Mouse (Mus musculus) MEL (cell line): ENCODE data around the gene Ankrd16. TPM values are rescaled to one million over a fixed set of nuclear protein-coding genes. Genes with fewer than 3 reads are reported as not detected.

ENCODE experiments used
- DNase-seq: peaks from one replicate; pipeline ENCODE4 v3.0.0; 2011; ENCODE audit warnings: low read depth, low spot score
- H3K27ac ChIP-seq: 2 replicates; pipeline ENCODE4 v1.5.1; 2012; ENCODE audit warnings: low read depth, mild to moderate bottlenecking, control low read depth, low read length, moderate library complexity; ENCODE audit not compliant: control insufficient read depth
- H3K27me3 ChIP-seq, 2 experiments: fragments of 150-350 bp in 1 of 2; sonication (generic) in 1 of 2; 2 replicates each; pipeline ENCODE4 v1.6.1; 2012; ENCODE audit warnings: low read length in 2 of 2, mild to moderate bottlenecking in 2 of 2, improper control_type of control experiment in 1 of 2, moderate library complexity in 1 of 2; ENCODE audit not compliant: insufficient read depth in 2 of 2, control insufficient read depth in 1 of 2
- H3K36me3 ChIP-seq, 2 experiments: 2 replicates each; pipeline ENCODE4 v1.6.1; 2012 to 2014; ENCODE audit warnings: low read length in 2 of 2, improper control_type of control experiment in 1 of 2, inconsistent platforms in 1 of 2, mild to moderate bottlenecking in 1 of 2; ENCODE audit not compliant: insufficient read depth in 2 of 2, control insufficient read depth in 1 of 2
- H3K4me1 ChIP-seq, 2 experiments: fragments of 150-350 bp in 1 of 2; sonication (generic) in 1 of 2; 2 replicates each; pipeline ENCODE4 v1.6.1; 2012; ENCODE audit warnings: low read length in 2 of 2, improper control_type of control experiment in 1 of 2, mild to moderate bottlenecking in 1 of 2; ENCODE audit not compliant: insufficient read depth in 2 of 2, control insufficient read depth in 1 of 2
- H3K4me3 ChIP-seq, 2 experiments: fragments of 150-350 bp in 1 of 2; sonication (generic) in 1 of 2; 2 replicates each; pipeline ENCODE4 v1.5.1; 2012; ENCODE audit warnings: low read depth in 2 of 2, low read length in 2 of 2, mild to moderate bottlenecking in 2 of 2, moderate library complexity in 2 of 2, control low read depth in 1 of 2, improper control_type of control experiment in 1 of 2; ENCODE audit not compliant: control insufficient read depth in 1 of 2, insufficient read depth in 1 of 2
- H3K79me2 ChIP-seq: 2 replicates; pipeline ENCODE4 v1.6.1; 2012; ENCODE audit warnings: mild to moderate bottlenecking, low read length, moderate library complexity; ENCODE audit not compliant: control insufficient read depth, poor library complexity, insufficient read depth
- H3K9ac ChIP-seq: 2 replicates; pipeline ENCODE4 v1.6.1; 2012; ENCODE audit warnings: low read depth, mild to moderate bottlenecking, control low read depth, low read length, moderate library complexity; ENCODE audit not compliant: control insufficient read depth, poor library complexity, severe bottlenecking
- H3K9me3 ChIP-seq: fragments of 150-350 bp; sonication (generic); replicated peaks from 2 replicates; pipeline ENCODE4 v1.6.1; 2012; ENCODE audit warnings: mild to moderate bottlenecking, low read length, improper control_type of control experiment, moderate library complexity; ENCODE audit not compliant: insufficient read depth
- BHLHE40 ChIP-seq: IDR thresholded peaks from 2 replicates; pipeline ENCODE4 v1.6.1; 2012; ENCODE audit warnings: low read depth, mild to moderate bottlenecking, inconsistent platforms, low read length, improper control_type of control experiment, borderline replicate concordance
- CHD2 ChIP-seq: IDR thresholded peaks from 2 replicates; pipeline ENCODE4 v1.6.1; 2011; ENCODE audit warnings: low read length, improper control_type of control experiment
- ETS1 ChIP-seq: IDR thresholded peaks from 2 replicates; pipeline ENCODE4 v1.6.1; 2012; ENCODE audit warnings: low read depth, mild to moderate bottlenecking, inconsistent platforms, low read length, improper control_type of control experiment, moderate library complexity
- GABPA ChIP-seq: IDR thresholded peaks from 2 replicates; pipeline ENCODE4 v1.6.1; 2012; ENCODE audit warnings: low read depth, mild to moderate bottlenecking, inconsistent platforms, low read length, improper control_type of control experiment, moderate library complexity
- JUND ChIP-seq: IDR thresholded peaks from 2 replicates; pipeline ENCODE4 v1.6.1; 2011; ENCODE audit warnings: low read depth, mild to moderate bottlenecking, improper control_type of control experiment, low read length
- MYB ChIP-seq: IDR thresholded peaks from 2 replicates; pipeline ENCODE4 v1.6.1; 2011; ENCODE audit warnings: mild to moderate bottlenecking, low read depth, low read length, improper control_type of control experiment
- MYC ChIP-seq: IDR thresholded peaks from 2 replicates; pipeline ENCODE4 v1.6.1; 2011; ENCODE audit warnings: low read depth, mild to moderate bottlenecking, low read length, improper control_type of control experiment, moderate library complexity
- NELFE ChIP-seq: IDR thresholded peaks from 2 replicates; pipeline ENCODE4 v1.6.1; 2011; ENCODE audit warnings: low read depth, low read length, improper control_type of control experiment
- POLR2AphosphoS2 ChIP-seq: IDR thresholded peaks from 2 replicates; pipeline ENCODE4 v1.6.1; 2011; ENCODE audit warnings: low read length, improper control_type of control experiment
- RCOR1 ChIP-seq: IDR thresholded peaks from 2 replicates; pipeline ENCODE4 v1.6.1; 2012; ENCODE audit warnings: low read depth, mild to moderate bottlenecking, inconsistent platforms, low read length, improper control_type of control experiment
- SIN3A ChIP-seq: IDR thresholded peaks from 2 replicates; pipeline ENCODE4 v1.6.1; 2012; ENCODE audit warnings: low read length, improper control_type of control experiment, inconsistent platforms
- SMC3 ChIP-seq: IDR thresholded peaks from 2 replicates; pipeline ENCODE4 v1.6.1; 2011; ENCODE audit warnings: low read depth, low read length, improper control_type of control experiment
- TAL1 ChIP-seq: IDR thresholded peaks from 2 replicates; pipeline ENCODE4 v1.6.1; 2012; ENCODE audit warnings: mild to moderate bottlenecking, inconsistent platforms, low read length, moderate library complexity, mixed read lengths
- UBTF ChIP-seq: IDR thresholded peaks from 2 replicates; pipeline ENCODE4 v1.6.1; 2012; ENCODE audit warnings: low read depth, mild to moderate bottlenecking, inconsistent platforms, low read length, improper control_type of control experiment, moderate library complexity, borderline replicate concordance; ENCODE audit not compliant: insufficient read depth
- USF2 ChIP-seq, 2 experiments: IDR thresholded peaks; 2 replicates each; pipeline ENCODE4 v1.6.1; 2011 to 2012; ENCODE audit warnings: improper control_type of control experiment in 2 of 2, low read length in 2 of 2, borderline replicate concordance in 1 of 2, inconsistent platforms in 1 of 2, low read depth in 1 of 2, mild to moderate bottlenecking in 1 of 2; ENCODE audit not compliant: insufficient read depth in 1 of 2
- ZC3H11A ChIP-seq: IDR thresholded peaks from 2 replicates; pipeline ENCODE4 v1.6.1; 2012; ENCODE audit warnings: low read depth, mild to moderate bottlenecking, inconsistent platforms, low read length, improper control_type of control experiment
- polyA plus RNA-seq, 2 experiments: library from polyadenylated mRNA; stranded (reverse) in 1 of 2; unstranded in 1 of 2; fragments of >175 nt in 1 of 2; fragments of >200 nt in 1 of 2; gene quantifications; 2 replicates each; pipeline versions ENCODE4 v1.2.1 to v1.2.4; 2012; ENCODE audit warnings: low replicate concordance in 2 of 2, low read depth in 1 of 2; ENCODE audit not compliant: insufficient read length in 2 of 2, insufficient read depth in 1 of 2, missing spikeins in 1 of 2
- total RNA-seq: library from RNA; depleted of rRNA; stranded (reverse); fragments of 300-350 nt; gene quantifications from 2 replicates; pipeline ENCODE4 v1.2.3, GENCODE M21; 2012

Gene Ankrd16
- total and polyA plus RNA-seq, 3 experiments = 12.9 to 23.5 TPM; not detected in 1

GRCm38 (mm10) chr2:11735853-11736252 is 41.8 kb upstream of the Ankrd16 start:
- no peak overlapping the region for H3K4me3 ChIP-seq
- no peak for DNase-seq
- H3K27me3 ChIP-seq = no peaks in the 10 kb centered on the region
- H3K4me1 ChIP-seq = no peaks in the 10 kb centered on the region; a peak in 1 of 4 replicates
- no peak overlapping the region for H3K27ac ChIP-seq
- no peak overlapping the region for H3K9ac ChIP-seq
- no peaks in the 10 kb centered on the region for H3K79me2 ChIP-seq
- H3K9me3 ChIP-seq = no peaks in the 10 kb centered on the region
- TF ChIP-seq BHLHE40 (no peak), UBTF (no peak), GABPA (no peak), MYB (no peak), MYC (no peak), SMC3 (no peak), POLR2AphosphoS2 (no peak), NELFE (no peak), TAL1 (no peak), JUND (no peak), ETS1 (no peak)
- H3K36me3 ChIP-seq = no peaks in the 10 kb centered on the region; a peak in 1 of 4 replicates

GRCm38 (mm10) chr2:11738794-11739193 is 38.9 kb upstream of the Ankrd16 start:
- H3K4me3 ChIP-seq = no peak overlapping the region
- H3K27ac ChIP-seq = no peak overlapping the region
- no peaks in the 10 kb centered on the region for H3K27me3 ChIP-seq
- DNase-seq = no peak
- H3K9me3 ChIP-seq = no peaks in the 10 kb centered on the region
- no peaks in the 10 kb centered on the region; a peak in 1 of 4 replicates for H3K36me3 ChIP-seq
- H3K79me2 ChIP-seq = no peaks in the 10 kb centered on the region
- no peaks in the 10 kb centered on the region; a peak in 1 of 4 replicates for H3K4me1 ChIP-seq
- no peak overlapping the region for H3K9ac ChIP-seq
- no peak for TF ChIP-seq GABPA
- no peak for TF ChIP-seq MYB
- no peak for TF ChIP-seq ZC3H11A
- TF ChIP-seq RCOR1 = no peak
- no peak for TF ChIP-seq SIN3A
- no peak for TF ChIP-seq USF2 (IDR thresholded peaks at IDR 0.05; ENCODE audit: borderline replicate concordance in 1 of 2, insufficient read depth in 1 of 2, low read depth in 1 of 2, low read length in 2 of 2)
- TF ChIP-seq CHD2 = no peak
- no peak for TF ChIP-seq BHLHE40
- TF ChIP-seq, all 39 proteins: peak for 0
